Mouse (Mus musculus) limb, embryonic 13.5 days (tissue): ENCODE results near the gene Zfp91. TPM values are rescaled to one million over a fixed set of nuclear protein-coding genes. Genes with fewer than 3 reads are reported as not detected.
"Not testable (repeated sequence)": the region's sequence is repeated elsewhere in the genome, so short reads cannot be mapped to it uniquely, and the experiment has no call there.

ENCODE experiments used
- ATAC-seq: fragments of 200-750 bp; cut with Nextera tagmentation; 2 replicates; pipeline ENCODE4 v1.8.0; 2017; ENCODE audit warnings: low read depth, moderate number of reproducible peaks, moderate TSS enrichment; ENCODE audit not compliant: low FRiP score
- H3K27ac ChIP-seq: fragments of 300-500 bp; sonication (generic); 2 replicates; pipeline ENCODE4 v1.5.1; 2015; ENCODE audit warnings: inconsistent platforms, mild to moderate bottlenecking, moderate library complexity
- H3K27me3 ChIP-seq: fragments of 300-500 bp; sonication (generic); 2 replicates; pipeline ENCODE4 v1.6.1; 2015; ENCODE audit warnings: mild to moderate bottlenecking, inconsistent platforms
- H3K36me3 ChIP-seq: fragments of 300-500 bp; sonication (generic); 2 replicates; pipeline ENCODE4 v1.6.1; 2015; ENCODE audit warnings: inconsistent platforms, mild to moderate bottlenecking, moderate library complexity
- H3K4me1 ChIP-seq: fragments of 300-500 bp; sonication (generic); 2 replicates; pipeline ENCODE4 v1.6.1; 2015; ENCODE audit warnings: inconsistent platforms
- H3K4me2 ChIP-seq: fragments of 300-500 bp; sonication (generic); replicated peaks from 2 replicates; pipeline ENCODE4 v1.6.1; 2015; ENCODE audit warnings: inconsistent platforms, mild to moderate bottlenecking, moderate library complexity
- H3K4me3 ChIP-seq: fragments of 300-500 bp; sonication (generic); 2 replicates; pipeline ENCODE4 v1.5.1; 2015; ENCODE audit warnings: moderate library complexity, mild to moderate bottlenecking, inconsistent platforms
- H3K9ac ChIP-seq: fragments of 300-500 bp; sonication (generic); 2 replicates; pipeline ENCODE4 v1.6.1; 2015; ENCODE audit warnings: mild to moderate bottlenecking, inconsistent platforms
- H3K9me3 ChIP-seq: fragments of 300-500 bp; sonication (generic); 2 replicates; pipeline ENCODE4 v1.6.1; 2016; ENCODE audit warnings: inconsistent platforms
- WGBS: fragments of 180-500 bp; shearing (Covaris S2); methylation state at CpG from one replicate; pipeline ENCODE4 v1.1.7; 2015; 5-methylcytosine and 5-hydroxymethylcytosine counted together
- polyA plus RNA-seq: library from polyadenylated mRNA; unstranded; fragments of >200 nt; fragmentation: Nextera tagmentation; extraction: Ambion mirVana; gene quantifications from 2 replicates; pipeline ENCODE4 v1.2.1, GENCODE M21; 2015

Gene Zfp91
- polyA plus RNA-seq, 1 experiment from 2014 or later, result 13.5 TPM

DNA sequence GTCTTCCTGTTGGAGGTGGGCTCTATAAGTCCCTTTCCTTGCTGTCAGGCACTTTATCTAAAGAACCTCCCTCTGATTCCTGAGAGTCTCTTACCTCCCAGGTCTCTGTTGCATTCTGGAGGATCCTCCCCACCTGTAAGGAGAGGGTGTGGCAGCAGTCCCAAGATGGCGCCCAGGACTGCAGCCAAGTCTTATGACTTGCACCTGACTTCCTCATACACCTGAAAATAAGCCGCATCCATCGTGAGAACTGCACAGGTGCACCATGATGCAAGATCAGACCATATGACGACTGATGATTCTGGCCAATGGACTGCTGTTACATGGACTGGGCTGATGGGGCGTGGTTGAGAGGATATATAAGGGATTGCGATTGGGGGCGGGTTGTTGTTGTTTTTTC lies 74.3 kb downstream of the Zfp91 start:
- not testable (repeated sequence) for H3K9ac ChIP-seq, H3K27ac ChIP-seq, ATAC-seq, H3K4me1 ChIP-seq, H3K4me2 ChIP-seq, H3K36me3 ChIP-seq, H3K27me3 ChIP-seq, H3K9me3 ChIP-seq, H3K4me3 ChIP-seq
- WGBS, result 89% methylated on average over 7 of the region's 7 CpGs

DNA sequence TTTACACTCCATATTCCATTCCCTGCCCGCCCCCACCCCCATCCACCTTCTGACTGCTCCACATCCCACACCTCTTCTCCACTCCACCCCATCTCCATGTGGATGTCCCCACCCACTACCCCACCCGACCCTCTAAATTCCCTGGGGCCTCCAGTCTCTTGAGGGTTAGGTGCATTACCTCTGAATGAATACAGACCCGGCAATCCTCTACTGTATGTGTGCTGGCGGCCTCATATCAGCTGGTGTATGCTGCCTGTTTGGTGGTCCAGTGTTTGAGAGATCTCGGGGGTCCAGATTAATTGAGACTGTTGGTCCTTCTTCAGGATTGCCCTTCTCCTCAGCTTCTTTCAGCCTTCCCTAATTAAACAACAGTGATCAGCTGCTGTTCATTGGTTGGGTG lies 75.0 kb downstream of the Zfp91 start:
- 77% methylated on average over 5 of the region's 5 CpGs for WGBS
- not testable (repeated sequence) for ATAC-seq

DNA sequence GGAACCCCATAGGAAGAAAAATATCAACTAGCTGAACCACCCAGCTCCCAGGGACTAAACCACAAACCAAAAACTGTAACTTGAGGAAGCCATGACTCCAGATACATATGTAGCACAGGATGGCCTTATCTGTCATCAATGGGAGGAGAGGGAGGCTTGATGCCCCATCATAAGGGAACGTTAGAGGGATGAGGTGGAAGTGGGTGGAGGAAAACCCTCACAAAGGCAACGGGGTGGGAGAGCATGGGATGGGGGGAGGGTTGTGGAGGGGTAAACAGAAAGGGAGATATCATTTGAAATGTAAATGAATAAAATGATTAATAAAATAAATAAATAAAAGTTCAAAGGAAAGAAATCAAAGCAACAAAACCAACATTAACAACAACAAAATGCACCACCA lies 75.5 kb downstream of the Zfp91 start:
- H3K4me3 ChIP-seq, result no peak overlapping the region
- H3K27ac ChIP-seq, result no peak overlapping the region
- no peaks in the 10 kb centered on the region for H3K27me3 ChIP-seq
- H3K4me1 ChIP-seq, result no peaks in the 10 kb centered on the region
- no peaks in the 10 kb centered on the region for H3K36me3 ChIP-seq
- WGBS, result 59% methylated on average over 2 of the region's 2 CpGs
- no peak overlapping the region for H3K9ac ChIP-seq
- no peak overlapping the region for H3K4me2 ChIP-seq
- no peak for ATAC-seq
- no peaks in the 10 kb centered on the region for H3K9me3 ChIP-seq

More for the DNA sequence above, 75.0 kb downstream of the Zfp91 start:
- H3K27me3 ChIP-seq, H3K4me2 ChIP-seq, H3K9me3 ChIP-seq, H3K4me3 ChIP-seq, H3K9ac ChIP-seq, H3K4me1 ChIP-seq, H3K27ac ChIP-seq, H3K36me3 ChIP-seq: not testable (repeated sequence)

DNA sequence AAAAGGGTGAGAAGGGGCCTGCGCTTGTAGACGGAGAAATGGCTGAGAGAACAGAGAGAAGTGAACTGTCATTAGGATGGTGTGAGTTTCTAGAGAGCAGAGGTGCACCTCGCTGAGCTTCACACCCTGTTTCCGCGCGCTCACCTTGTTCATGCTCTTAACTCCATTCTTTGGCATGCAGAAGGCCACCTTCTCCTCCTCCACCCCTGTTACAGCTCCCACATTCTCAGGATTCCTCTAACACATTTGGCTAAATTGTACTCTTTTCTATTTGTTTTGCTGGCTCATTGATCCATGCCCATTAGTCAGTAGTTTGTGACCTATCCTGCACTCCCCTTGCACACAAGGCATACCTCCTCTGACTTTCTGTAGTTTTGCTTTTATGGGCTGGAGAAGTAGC lies 76.7 kb downstream of the Zfp91 start:
- WGBS, result 83% methylated on average over 6 of the region's 6 CpGs
- no peak overlapping the region for H3K27ac ChIP-seq
- no peaks in the 10 kb centered on the region for H3K4me1 ChIP-seq
- no peaks in the 10 kb centered on the region for H3K9me3 ChIP-seq
- H3K4me2 ChIP-seq, result no peak overlapping the region
- no peak overlapping the region for H3K4me3 ChIP-seq
- H3K9ac ChIP-seq, result no peak overlapping the region
- H3K36me3 ChIP-seq, result no peaks in the 10 kb centered on the region
- H3K27me3 ChIP-seq, result no peaks in the 10 kb centered on the region
- no peak for ATAC-seq

Other genes with a start within 250 kb of the Zfp91 start
- gene Gm4952, start 196.2 kb downstream of the Zfp91 start, polyA plus RNA-seq, result 0.15 TPM in 1 of 2 replicates, not detected in the other
- gene Glyat, start 162.8 kb downstream of the Zfp91 start, polyA plus RNA-seq, result not detected in 2 replicates
- gene Olfr1442, start 125.7 kb downstream of the Zfp91 start, polyA plus RNA-seq, result not detected in 2 replicates
- gene Olfr1443, start 118.0 kb downstream of the Zfp91 start, polyA plus RNA-seq, result not detected in 2 replicates
- not detected in 2 replicates for gene Keg1, start 100.3 kb downstream of the Zfp91 start, polyA plus RNA-seq
- 1.0 and 1.5 TPM in 2 replicates for gene Cntf, start 30.5 kb downstream of the Zfp91 start, polyA plus RNA-seq
- 1.3 and 1.7 TPM in 2 replicates for gene Lpxn, start 67 bp upstream of the Zfp91 start, polyA plus RNA-seq
- gene Gm5244, start 50.6 kb upstream of the Zfp91 start, polyA plus RNA-seq, result not detected in 2 replicates
- gene Olfr1444, start 61.2 kb upstream of the Zfp91 start, polyA plus RNA-seq, result not detected in 2 replicates
- gene Olfr1445, start 87.7 kb upstream of the Zfp91 start, polyA plus RNA-seq, result not detected in 2 replicates
- gene Olfr1446, start 97.4 kb upstream of the Zfp91 start, polyA plus RNA-seq, result not detected in 2 replicates
- not detected in 2 replicates for gene Olfr1447, start 107.6 kb upstream of the Zfp91 start, polyA plus RNA-seq
- gene Olfr1448, start 128.3 kb upstream of the Zfp91 start, polyA plus RNA-seq, result not detected in 2 replicates
- gene Olfr1449, start 134.7 kb upstream of the Zfp91 start, polyA plus RNA-seq, result not detected in 2 replicates
- gene Olfr1450, start 154.1 kb upstream of the Zfp91 start, polyA plus RNA-seq, result not detected in 2 replicates
- not detected in 2 replicates for gene Olfr1451, start 198.9 kb upstream of the Zfp91 start, polyA plus RNA-seq
- gene Olfr1453, start 232.2 kb upstream of the Zfp91 start, polyA plus RNA-seq, result not detected in 2 replicates